Mouse (Mus musculus) cerebellum, adult 2 months (tissue): Measurements from ENCODE around the gene Arpc5.

Experiments
- CTCF ChIP-seq: fragments of 200-500 bp; IDR thresholded peaks from 2 replicates; pipeline ENCODE4 v1.5.1; 2011; ENCODE audit warnings: low read depth, mild to moderate bottlenecking, control low read depth, low read length, moderate library complexity, borderline replicate concordance; ENCODE audit not compliant: insufficient read depth
- POLR2A ChIP-seq: fragments of 200-500 bp; IDR thresholded peaks from 2 replicates; pipeline ENCODE4 v1.6.1; 2011; ENCODE audit warnings: low read length, control low read depth, borderline replicate concordance; ENCODE audit not compliant: insufficient read depth

DNA sequence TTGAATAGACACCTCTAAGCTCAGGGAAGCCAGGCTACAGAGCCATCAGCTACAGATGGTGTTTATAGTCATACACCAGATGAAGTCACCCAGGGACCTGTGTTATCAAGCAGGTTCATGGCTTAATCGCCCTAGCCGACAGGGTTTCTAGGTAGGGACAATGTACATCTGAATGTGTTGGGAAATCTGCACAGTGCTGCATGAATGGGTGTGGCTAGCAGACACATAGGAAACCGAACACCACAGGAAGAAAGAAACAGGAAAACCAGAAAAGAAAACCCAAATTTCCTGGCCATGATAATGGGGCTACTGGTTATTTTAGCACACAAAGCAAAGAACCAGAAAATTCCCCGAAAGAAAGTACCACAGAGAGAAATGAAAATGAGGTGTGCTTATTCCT lies 45.4 kb upstream of the Arpc5 start:
- TF ChIP-seq CTCF (no peak), POLR2A (no peak)
